Mouse (Mus musculus) frontal cortex, adult (tissue): ENCODE data around the gene Nagk.
"Not testable (repeated sequence)": the region's sequence is repeated elsewhere in the genome, so short reads cannot be mapped to it uniquely, and the experiment has no call there.

ENCODE experiments used
- ATAC-seq: cut with Nextera tagmentation; 2 replicates; pipeline ENCODE4 v1.9.2; 2017; ENCODE audit warnings: mild to moderate bottlenecking, moderate library complexity, mixed read lengths; ENCODE audit not compliant: low TSS enrichment

The Nagk gene

DNA sequence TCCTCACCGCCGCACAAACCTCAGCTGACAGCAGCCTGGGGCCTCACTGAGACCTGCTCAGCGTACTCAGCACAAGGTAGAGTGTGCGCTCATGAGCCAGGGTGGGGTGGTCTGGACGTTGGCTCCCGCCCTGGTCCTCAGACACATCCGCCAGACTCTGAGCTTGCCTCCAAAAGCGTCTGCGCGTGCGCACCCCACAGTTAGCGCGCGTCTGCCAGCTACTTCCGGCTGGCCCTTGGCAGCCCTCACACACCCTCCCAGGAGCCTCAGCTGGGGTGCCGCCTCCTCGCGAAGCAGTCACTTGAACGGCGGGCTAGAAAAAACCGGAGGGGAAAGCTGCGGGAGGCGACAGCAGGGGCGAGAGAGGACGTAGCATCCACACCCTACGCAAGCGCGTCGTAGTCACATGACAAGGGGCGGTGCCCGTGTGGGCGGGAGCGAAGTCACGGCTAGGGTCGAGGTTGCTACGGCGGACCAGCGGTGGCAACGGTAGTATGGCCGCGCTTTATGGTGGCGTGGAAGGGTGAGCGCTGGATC lies at the start of gene Nagk:
TSS of gene Nagk (plus strand) at position 223 of the 537 bp plus-strand sequence.
- ATAC-seq, result peak; percentile 84

- no peak for ATAC-seq
Observed at GRCm38 (mm10) chr6:83745466-83745865, 49.3 kb upstream of the Nagk start.

DNA sequence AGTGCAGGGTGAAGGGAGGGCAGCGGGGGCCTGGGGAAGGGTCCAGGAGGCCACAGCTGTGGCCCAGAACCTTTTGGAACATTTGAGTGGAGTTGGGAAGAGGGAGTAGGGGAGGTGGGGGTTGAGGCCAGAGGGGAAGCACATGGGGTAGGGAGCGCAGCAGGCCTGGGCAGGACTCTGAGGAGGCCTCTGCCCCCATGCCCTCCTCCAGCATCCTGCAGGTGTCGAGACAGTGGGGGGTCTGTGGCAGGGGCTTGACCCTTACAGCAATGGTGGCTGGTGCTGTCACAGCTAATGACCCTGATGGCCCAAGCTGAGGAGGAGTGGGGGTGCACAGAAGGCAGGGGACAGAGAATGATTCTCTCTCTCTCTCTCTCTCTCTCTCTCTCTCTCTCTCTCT lies 45.5 kb upstream of the Nagk start:
- no peak for ATAC-seq

GRCm38 (mm10) chr6:83750171-83750684 lies 44.6 kb upstream of the Nagk start:
- peak; percentile 77; the same call in 1 of the 2 replicates for ATAC-seq

GRCm38 (mm10) chr6:83756051-83756450 lies 38.7 kb upstream of the Nagk start:
- no peak for ATAC-seq

DNA sequence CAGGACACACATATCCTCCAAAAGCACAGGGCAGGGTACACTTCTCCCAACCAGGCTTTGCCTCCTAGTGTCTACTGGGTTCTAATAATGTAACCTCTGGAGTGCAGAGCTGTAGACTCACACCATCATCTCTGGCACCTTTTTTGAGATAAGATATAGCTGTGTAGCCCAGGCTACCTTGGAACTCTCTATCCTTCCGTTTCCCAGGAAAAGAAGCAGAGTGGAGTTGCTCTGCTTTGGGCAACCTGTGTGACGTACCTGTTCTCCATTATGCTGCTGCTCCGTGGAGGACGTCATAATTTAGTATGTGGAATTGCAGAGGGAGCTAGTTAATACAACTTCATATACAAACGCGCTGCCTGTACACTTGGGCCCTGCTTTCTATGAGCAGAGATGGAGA lies 32.4 kb upstream of the Nagk start, which contains the start of gene Ankrd53:
TSS of gene Ankrd53 (plus strand) at position 301 of the 400 bp plus-strand sequence.
- ATAC-seq, result no peak

DNA sequence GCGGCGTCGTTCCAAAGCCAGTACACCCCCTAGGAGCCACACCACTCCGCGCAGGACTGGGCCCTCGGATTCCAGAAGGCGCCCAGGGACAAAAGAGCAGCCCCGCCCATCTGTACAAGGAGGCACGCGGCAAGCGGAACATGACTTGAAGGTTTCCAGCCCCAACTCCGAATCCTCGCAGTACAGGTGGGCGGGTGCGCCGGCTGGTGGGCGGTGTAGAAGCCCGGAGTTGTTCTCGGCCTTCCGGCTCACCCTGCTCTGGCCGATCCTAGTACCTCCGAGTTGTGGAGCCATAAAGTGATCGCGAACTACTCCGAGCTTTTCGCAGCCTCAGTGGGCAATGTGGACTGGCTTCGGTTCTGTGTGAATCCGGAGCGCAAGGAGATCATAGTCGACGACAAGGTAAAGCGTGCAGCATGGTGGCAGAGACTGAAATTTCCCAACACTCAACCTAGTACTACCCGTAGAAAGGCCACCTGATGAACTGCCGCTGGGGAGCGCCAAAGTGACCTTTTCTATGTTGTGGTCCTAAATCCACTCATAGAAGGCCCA lies 31.8 kb upstream of the Nagk start:
- no peak for ATAC-seq

DNA sequence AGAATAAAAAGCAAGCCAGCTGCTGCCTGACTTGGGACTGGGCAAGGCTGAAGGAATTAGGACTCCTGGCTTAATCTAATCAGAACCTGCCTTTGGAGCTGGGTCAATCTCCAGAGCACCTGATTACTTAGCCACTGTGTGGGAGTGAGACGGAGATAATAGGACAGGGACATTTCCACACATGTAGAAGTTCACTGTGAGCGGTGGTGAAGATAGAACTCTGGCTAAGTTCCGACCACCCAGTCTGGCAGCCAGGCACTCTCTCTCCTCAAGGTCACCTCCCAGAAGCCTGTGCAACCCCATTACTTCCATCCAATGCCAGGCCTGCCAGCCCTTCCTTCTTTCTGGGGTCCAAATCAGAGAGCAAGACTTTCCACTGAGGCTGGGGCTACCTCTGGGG lies 27.8 kb upstream of the Nagk start:
- no peak for ATAC-seq

DNA sequence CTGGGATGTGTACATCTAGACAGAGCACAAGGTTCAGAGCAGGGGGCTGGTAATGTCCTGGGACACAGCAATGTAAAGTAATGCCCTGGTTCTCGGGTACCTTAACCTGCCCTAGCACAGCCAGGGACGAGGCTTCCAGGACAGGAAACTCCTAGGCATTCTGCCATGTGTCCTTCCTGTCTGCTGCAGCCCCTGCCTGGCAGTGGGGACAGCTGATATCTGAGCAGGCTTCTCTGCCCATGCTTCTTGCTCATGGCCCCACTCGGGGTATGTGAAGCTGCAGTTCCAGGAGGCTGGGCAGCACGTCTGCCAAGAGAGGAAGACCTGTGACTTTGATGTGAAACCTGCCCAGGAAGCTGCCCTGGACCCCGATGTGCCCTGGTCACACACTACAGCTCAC lies 26.3 kb upstream of the Nagk start:
- ATAC-seq, result no peak

DNA sequence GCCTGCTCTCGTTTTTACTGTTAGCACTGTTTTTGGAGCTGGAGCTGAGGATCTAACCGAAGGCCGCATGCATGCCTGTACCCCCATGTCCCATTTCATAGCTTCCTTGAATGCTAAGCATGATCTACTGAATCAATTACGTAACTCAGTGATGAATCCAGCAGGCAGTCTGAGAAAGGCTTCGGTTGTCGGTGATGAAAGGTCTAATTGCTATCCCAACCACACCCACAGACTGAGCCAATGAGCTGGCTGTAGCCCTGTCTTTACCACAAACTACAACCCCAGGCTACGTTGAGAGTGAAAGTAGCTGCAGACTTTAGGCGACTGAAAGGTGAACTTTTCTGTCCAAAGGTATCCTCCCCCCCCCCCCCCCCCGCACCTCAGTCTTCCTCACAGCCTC lies 20.7 kb upstream of the Nagk start:
- ATAC-seq, result no peak

GRCm38 (mm10) chr6:83774781-83775563 lies 19.8 kb upstream of the Nagk start:
- ATAC-seq, result peak; percentile 15

DNA sequence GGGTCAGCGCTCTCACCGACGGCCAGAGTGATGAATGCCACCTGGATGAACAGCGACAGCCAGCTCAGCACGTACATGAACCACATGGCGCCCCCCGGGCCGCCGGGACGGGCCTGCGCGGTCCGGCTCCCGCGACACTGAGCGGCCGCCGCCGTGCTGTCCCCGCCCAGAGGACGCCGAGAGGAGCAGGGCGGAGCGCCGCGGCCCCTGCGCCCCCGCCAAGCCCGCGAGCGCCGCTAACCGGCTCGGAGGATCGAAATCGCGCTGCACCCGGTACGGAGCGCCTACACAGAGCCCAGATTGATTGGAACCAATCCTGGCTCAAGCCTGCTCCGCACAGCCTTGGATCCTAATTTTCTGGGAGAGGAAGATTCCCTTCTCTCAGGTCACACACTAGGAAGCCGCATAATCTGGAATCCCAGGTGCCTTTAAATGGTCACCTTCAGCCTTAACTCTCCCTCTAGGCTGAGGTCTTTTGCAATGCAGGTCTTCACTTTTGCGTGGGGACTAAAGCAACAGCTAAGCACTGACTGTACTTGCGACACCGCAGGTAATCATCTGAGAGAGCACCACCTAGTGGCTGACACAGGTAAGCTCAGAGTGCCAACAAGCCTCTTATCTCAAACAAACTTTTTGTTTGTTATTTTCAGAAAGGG lies 19.0 kb upstream of the Nagk start, which contains the start of gene Tex261:
TSS of gene Tex261 (minus strand) at position 176 of the 656 bp plus-strand sequence.
- ATAC-seq, result peak; percentile 89

DNA sequence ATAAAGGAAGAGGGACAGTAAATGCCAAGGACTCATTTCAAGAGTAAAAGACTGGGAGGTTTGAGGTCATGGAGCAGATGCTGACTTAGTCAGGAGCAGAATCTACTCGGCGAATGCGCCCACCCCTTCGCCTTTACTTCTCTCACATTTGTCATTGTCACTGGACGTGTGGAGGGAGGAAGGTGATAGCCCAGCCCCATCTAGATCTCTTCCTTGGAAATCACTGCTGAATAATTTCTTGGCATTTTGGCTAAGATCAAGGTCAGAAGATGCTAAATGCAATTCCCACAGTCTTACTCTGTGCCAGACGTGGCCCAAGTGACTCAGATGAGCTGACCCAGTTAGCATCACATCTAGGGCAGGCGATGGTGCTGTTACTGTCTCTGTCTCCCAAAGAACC lies 16.5 kb upstream of the Nagk start:
- 0 out of 2 replicates have a peak, but pooled peaks have one; percentile 24 for ATAC-seq

DNA sequence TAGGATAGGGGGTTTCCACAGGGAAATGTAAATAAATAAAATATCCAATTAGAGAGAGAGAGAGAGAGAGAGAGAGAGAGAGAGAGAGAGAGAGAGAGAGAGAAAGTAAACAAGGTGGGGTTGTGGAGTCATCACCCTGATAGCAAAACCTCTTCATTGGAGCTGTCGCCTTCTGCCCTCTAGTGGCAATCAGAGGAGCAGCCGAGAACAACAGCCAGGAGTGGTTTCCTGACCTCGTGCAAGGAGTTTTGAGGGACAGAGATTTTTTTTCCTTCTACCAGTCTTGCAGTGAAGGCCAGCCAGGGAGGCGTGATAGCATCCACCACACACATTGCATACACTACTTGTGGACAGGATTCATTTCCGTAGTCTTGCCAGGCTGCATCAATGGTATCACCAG lies 15.8 kb upstream of the Nagk start:
- no peak for ATAC-seq

DNA sequence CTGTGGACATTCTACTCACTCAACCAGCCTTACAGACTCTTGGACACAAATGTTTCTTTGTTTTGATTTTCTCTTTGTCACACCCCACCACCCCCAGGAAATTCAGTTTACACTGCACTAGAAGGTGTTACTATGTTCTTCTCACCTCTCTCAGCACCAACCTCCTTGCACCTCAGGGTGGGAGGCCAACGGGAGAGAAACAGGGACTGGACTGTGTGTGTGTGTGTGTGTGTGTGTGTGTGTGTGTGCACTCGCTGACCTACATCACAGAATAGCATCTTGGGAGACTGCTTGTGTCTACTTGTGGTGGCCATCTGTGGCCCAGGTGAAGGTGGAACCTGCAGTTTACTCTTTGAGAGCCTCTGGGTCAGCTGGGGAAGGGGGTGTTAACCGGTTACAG lies 8.4 kb upstream of the Nagk start:
- no peak for ATAC-seq

- no peak for ATAC-seq
Observed at GRCm38 (mm10) chr6:83788554-83788953, 6.2 kb upstream of the Nagk start.

- not testable (repeated sequence) for ATAC-seq
Observed at GRCm38 (mm10) chr6:83790533-83790932, 4.2 kb upstream of the Nagk start.

GRCm38 (mm10) chr6:83791251-83791890 lies 3.4 kb upstream of the Nagk start:
- no peak for ATAC-seq

DNA sequence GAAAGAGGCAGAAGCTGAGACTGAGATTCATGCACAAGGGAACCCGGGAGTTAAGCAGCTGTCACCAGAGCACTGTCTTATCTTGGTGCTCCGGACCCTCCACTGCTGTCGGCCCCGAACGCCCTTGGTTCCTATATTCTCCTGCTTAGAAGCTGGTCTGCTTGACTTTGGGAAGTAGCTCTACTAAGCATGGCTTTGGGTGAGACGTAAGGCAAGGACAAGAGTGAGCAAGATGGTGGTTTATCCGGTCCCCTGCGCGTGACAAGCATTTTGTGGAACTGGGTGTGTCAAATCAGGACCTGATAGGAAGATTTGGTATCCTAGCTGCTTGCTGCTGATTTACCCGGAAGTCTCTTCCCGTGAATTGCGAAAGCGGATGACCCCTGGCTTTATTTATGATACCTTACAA lies 714 bp downstream of the Nagk start:
- peak; percentile 11; the same call in 1 of the 2 replicates for ATAC-seq

- ATAC-seq, result no peak
Observed at GRCm38 (mm10) chr6:83796686-83797085, 1.9 kb downstream of the Nagk start.

DNA sequence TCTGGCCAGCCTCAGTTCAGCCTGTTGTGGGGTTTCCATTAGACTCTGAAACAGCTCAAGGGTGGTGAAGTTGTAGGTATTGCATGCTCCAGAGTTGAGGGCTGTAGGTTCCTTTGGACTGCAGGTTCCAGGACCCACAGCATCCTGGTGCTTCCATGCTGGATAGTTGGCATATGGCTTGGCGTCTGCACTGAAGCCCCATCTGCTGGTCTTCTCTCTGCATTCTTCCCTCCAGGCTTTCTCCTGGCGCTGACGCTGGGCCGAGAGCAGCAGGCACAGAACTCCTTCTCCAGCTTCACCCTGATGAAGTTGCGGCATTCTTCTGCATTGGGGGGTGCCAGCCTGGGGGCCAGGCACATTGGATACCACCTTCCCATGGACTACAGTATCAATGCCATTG lies 7.3 kb downstream of the Nagk start:
- ATAC-seq, result 0 out of 2 replicates have a peak, but pooled peaks have one; percentile 43

GRCm38 (mm10) chr6:83802846-83803245 lies 8.1 kb downstream of the Nagk start:
- ATAC-seq, result no peak
